Mouse (Mus musculus) spleen, postnatal 14 days (tissue): ENCODE measurements at regions not wholly inside any gene's neighbourhood (a gene's known extent, or its start where the extent isn't known, plus 50 kb on each side); places are given as distances from the start of the nearest gene placed in this dataset.
"Not testable (repeated sequence)": the region's sequence is repeated elsewhere in the genome, so short reads cannot be mapped to it uniquely, and the experiment has no call there.

Source experiments
- DNase-seq, 2 experiments: peaks; one replicate each; pipeline ENCODE4 v3.0.0; 2021 to 2022; ENCODE audit warnings: low spot score in 2 of 2

DNA sequence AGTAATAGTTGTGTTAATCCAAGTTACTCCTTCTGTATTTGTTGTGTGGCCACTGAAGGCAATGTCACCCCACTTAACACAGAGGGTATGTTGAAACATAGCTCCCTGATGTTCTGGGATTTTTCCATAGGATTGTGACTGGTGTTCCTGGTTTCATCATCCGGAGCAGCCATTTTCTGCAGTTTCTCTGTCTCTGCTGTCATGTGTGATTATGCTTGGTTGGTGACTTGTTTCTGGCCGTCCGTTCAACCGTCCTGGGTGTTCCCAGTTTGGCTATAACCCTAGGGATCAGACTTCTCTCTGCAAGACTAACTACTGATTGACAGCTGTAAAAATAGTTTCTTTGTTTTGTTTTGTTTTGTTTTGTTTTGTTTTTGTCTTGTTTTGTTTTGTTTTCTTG is 98.1 kb upstream of the Rpl34 start:
- no peak for DNase-seq

DNA sequence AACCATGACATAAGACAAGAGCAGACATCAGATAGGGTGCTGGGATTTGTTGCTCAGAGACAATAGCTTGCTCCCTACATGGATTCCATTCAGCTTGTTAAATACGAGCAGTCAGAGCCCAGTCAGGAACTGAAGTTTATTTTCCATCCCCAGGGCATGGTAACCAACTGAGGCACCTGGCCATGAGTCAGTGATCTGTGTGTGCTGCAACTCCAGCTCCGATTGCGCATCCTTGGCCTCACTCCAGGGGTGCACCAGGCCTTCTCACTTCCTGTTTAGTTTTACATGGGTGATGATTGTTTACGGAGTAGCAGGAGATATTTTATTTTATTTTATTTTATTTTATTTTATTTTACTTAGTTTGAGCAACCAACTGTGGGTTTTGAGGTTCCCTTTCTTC is 97.7 kb upstream of the Rpl34 start:
- DNase-seq, result no peak

- DNase-seq, result no peak
Measured at GRCm38 (mm10) chr3:130827021-130827420, 96.8 kb upstream of the Rpl34 start.

GRCm38 (mm10) chr3:130819837-130820098 is 89.6 kb upstream of the Rpl34 start:
- no peak for DNase-seq

- no peak for DNase-seq
Measured at GRCm38 (mm10) chr3:130819031-130819836, 89.0 kb upstream of the Rpl34 start.

DNA sequence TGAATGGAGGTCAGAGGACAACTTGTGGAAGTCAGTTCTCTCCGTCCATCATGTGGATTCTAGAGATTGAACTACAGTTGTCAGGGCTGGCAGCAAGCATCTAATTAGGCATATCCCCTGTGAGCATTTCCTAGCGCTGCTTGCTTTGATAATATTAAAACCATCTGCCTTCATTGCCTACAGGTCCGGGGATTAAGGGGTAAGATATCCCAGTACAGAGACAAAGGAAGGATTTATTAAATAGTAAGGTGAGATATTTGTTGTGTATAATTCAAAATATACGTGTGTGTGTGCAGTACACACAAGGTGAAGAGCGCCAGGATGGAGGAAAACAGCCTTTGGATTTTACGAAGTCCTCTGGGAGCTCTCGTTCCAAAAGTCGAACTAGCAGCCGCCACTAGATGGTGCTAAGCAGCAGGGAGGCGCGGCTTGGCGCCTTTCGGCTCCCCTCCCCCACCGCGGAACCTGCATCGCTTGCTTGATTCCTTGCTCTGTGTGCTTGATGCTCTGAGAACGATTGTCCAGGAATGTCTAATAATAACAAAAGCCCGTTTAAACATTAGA is 88.4 kb upstream of the Rpl34 start:
- peak; percentile 62 to 80 for DNase-seq

DNA sequence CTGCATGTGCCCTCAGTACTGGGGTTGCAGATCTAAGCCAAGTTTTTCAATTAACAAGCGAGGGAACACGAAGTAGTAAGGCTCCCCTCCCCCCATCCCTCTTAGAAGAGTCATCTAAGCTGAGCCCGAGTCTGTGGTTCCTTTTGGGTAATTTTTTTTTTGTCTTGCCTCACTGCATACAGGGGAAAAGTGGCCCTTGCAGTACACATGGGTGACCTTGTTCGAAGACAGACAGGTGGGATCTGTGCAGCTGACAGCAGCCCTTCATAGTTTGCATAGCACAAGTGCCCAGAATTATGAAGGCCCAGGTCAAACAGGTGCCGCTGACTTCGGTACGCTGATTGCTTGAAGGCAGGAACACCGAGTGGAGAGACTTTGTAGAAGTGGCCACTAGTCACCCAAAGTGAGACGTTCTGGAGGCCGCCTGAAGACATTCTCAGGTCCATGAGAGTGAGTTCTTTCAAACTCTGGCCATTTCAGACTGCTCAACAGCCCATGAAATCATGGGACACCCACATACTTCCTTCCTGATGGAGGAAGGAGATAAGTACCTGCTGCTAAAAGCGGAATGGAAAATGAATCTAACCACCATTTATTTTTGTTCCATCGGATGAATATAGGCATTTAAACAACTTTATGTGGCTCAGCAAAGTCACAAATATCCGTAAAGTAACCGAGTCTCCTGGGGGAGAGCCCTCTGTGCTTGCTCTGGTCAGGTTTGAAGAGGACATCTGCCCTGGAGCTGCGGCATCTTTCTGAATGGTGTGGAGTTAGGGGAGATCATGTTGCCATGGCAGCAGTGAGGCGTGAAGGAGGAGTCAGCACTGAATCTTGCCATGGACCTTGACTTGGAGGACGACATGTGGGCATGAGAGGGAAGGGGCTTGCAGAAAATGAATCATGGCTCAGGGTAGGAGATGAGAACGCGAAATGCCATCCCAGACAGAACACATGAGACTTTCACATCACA is 79.8 kb upstream of the Rpl34 start:
- DNase-seq, result no peak

DNA sequence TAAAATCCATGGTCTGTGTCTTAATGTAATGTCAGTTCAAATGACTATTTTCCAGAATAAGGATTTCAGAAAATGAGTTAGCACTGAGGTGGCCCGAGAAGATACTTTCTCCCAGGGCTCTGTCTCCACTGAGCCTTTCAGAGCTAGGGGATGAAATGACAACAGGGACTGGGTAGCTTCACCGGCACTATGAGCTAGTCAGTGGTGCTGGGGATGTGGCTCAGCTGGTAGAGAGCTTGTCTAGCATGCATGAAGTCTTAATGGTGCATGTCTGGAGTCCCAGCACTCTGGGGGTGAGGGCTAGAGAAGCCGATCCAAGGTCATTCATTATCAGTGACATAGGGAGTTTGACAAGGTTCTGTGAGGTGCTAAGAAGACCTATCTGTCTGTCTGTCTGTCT is 75.1 kb upstream of the Rpl34 start:
- DNase-seq, result no peak

GRCm38 (mm10) chr3:130804327-130804662 is 74.1 kb upstream of the Rpl34 start:
- no peak for DNase-seq

DNA sequence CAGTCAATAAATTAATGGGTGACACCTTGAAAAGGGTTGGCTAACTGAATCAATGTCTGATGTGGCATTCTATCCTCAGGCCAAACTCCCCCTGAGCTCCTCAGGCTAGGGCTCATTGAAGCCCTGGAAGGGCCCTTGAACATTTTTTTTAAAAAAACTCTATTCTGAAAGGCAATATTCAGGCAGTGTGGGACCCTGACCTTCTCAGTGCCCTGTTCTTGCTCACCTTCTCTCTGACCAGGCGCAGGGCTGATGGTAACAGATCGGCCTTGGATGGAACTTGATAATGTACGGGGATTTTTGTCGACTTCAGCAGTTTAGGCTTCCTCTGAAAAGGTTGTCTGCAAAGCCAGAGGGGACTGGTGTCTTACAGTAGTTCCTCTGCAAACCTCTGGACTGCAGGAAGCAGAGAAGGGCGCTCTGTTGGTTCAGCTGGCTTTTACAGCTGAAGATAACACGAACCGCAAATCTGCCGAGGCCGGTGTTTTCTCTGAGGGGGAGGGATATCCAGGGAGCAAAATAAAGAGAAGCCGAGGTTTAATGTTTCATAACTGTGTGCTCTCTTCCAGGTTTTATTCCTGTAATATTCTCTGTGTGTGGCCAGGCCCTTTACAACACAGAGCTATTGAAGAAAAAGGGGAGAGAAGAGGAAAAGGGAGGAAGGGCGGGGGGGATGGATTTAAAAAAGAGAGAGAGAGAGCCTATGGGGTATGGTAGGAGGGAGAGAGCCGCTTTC is 73.6 kb upstream of the Rpl34 start:
- no peak for DNase-seq

GRCm38 (mm10) chr3:130800016-130800415 is 69.8 kb upstream of the Rpl34 start:
- no peak for DNase-seq

- DNase-seq, result not testable (repeated sequence)
Measured at GRCm38 (mm10) chr3:130797956-130798355, 67.8 kb upstream of the Rpl34 start.

- DNase-seq, result no peak
Measured at GRCm38 (mm10) chr3:130796531-130796930, 66.3 kb upstream of the Rpl34 start.

DNA sequence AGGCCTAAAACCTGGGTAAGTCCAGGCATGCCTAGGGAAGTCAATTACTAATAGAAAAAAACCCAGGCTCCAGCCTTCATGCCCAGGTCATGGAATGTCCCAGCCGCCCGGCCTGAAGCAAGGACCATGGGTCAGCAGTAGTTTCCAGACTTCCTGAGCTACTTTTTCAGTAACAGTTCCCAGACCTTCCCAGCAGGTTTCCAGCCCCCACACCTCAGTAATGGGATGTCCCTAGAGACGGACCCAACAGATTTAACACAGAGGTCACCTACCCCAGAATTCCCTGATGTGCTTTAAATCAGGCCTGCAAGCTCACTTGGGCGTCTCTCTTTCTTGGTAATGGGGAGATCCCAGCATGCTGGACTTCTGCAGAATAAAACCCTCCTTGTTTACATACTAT is 65.2 kb upstream of the Rpl34 start:
- no peak for DNase-seq

GRCm38 (mm10) chr3:130794142-130794925 is 64.1 kb upstream of the Rpl34 start:
- DNase-seq, result no peak

DNA sequence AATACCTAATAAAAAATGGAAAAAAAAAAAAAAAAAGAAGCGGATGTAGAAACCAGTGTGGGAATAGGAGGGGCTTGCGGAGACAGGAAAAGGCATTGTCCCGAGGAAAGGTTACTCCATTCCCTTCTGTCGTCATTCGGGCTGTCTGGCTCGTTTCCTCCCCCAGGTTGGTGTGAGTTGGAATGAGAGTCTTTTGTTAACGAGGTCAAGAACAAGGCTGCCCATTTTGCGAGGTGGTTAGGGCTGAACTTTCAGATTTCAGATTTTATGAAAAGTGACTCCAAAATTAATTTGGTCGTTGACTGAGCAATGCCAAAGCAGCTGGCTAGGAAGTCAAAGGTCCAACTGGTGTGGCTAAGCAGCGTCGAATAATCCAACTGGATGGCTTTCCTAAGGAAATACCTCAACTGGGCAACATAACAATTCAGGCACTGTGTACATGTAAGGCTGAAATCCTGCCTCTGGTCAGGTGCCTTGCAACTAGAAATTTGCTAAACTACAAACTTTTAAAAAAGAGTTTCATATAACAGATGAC is 50.6 kb upstream of the Rpl34 start:
- DNase-seq, result no peak
